Mouse (Mus musculus) cortical plate, adult 2 months (tissue): Measurements from ENCODE around the gene Chml.

Experiments
- CTCF ChIP-seq: fragments of 200-500 bp; IDR thresholded peaks from 2 replicates; pipeline ENCODE4 v1.5.1; 2011; ENCODE audit warnings: mild to moderate bottlenecking, control low read depth, low read length; ENCODE audit not compliant: insufficient read depth; ENCODE audit errors: extremely low read depth
- POLR2A ChIP-seq: fragments of 200-500 bp; IDR thresholded peaks from 2 replicates; pipeline ENCODE4 v1.6.1; 2011; ENCODE audit warnings: mild to moderate bottlenecking, low read length, control low read depth; ENCODE audit not compliant: insufficient read depth; ENCODE audit errors: extremely low read depth

- no peak for TF ChIP-seq POLR2A
- TF ChIP-seq CTCF, result peak; percentile 72
Measured at GRCm38 (mm10) chr1:175668666-175669405, 23.9 kb downstream of the Chml start.
